Mouse (Mus musculus): ENCODE measurements around the gene Ikzf1. TPM values are rescaled to one million over a fixed set of nuclear protein-coding genes. Genes with fewer than 3 reads are reported as not detected.

The Ikzf1 gene
- total RNA-seq, 2 experiments from 2014 or later = 259 to 294 TPM

Other genes starting within 250 kb of the Ikzf1 start
- gene Spata48, start 222.9 kb upstream of the Ikzf1 start, total RNA-seq (2014; fragmentation: Nextera tagmentation) = 1.6 and 3.4 TPM in 2 replicates
- 0.56 and 1.6 TPM in 2 replicates for gene Spata48, start 222.9 kb upstream of the Ikzf1 start, total RNA-seq (2017)
- 1.1 and 1.7 TPM in 2 replicates for gene Zpbp, start 222.6 kb upstream of the Ikzf1 start, total RNA-seq (2014; fragmentation: Nextera tagmentation)
- gene Zpbp, start 222.6 kb upstream of the Ikzf1 start, total RNA-seq (2017) = 0.47 and 2.1 TPM in 2 replicates
- gene 4930512M02Rik, start 57.2 kb upstream of the Ikzf1 start, total RNA-seq (2014; fragmentation: Nextera tagmentation) = not detected in 2 replicates
- gene 4930512M02Rik, start 57.2 kb upstream of the Ikzf1 start, total RNA-seq (2017) = not detected in 2 replicates
- gene Fignl1, start 124.0 kb downstream of the Ikzf1 start, total RNA-seq (2014; fragmentation: Nextera tagmentation) = 59.5 and 80.1 TPM in 2 replicates
- gene Fignl1, start 124.0 kb downstream of the Ikzf1 start, total RNA-seq (2017) = 89.0 and 110 TPM in 2 replicates
- gene Ddc, start 213.1 kb downstream of the Ikzf1 start, total RNA-seq (2014; fragmentation: Nextera tagmentation) = 3.9 TPM in 1 of 2 replicates, not detected in the other
- gene Ddc, start 213.1 kb downstream of the Ikzf1 start, total RNA-seq (2017) = not detected in 2 replicates

Measured in megakaryocyte-erythroid progenitor cell, adult 5-6 weeks (primary cell).